Mouse (Mus musculus): ENCODE data around the gene Gm13889. TPM values are rescaled to one million over a fixed set of nuclear protein-coding genes. Genes with fewer than 3 reads are reported as not detected.

Gm13889 gene
- total RNA-seq, 4 experiments from 2014 or later: 22.6 to 32.3 (median 30.3) TPM

Other genes starting within 250 kb of the Gm13889 start
- gene Ext2, start 134.6 kb downstream of the Gm13889 start, total RNA-seq (2022): 100 to 1,000 TPM in 3 of 4 experiments, 10 to 100 TPM in 1; 98.9 to 144 (median 104) TPM
- gene Accs, start 107.3 kb downstream of the Gm13889 start, total RNA-seq (2022): 10 to 100 TPM; 11.8 to 20.3 (median 15.2) TPM
- gene Accsl, start 88.0 kb downstream of the Gm13889 start, total RNA-seq (2022): under 1 TPM in 3 of 4 experiments, not detected in 1; 0.25 to 0.49 (median 0.38) TPM
- gene Gm27027, start 39.2 kb upstream of the Gm13889 start, total RNA-seq (2022): under 1 TPM in 1 of 4 experiments, not detected in 3; 0.80 TPM
- 10 to 100 TPM; 29.9 to 57.4 (median 46.2) TPM for gene Alkbh3, start 53.6 kb upstream of the Gm13889 start, total RNA-seq (2022)
- gene Hsd17b12, start 200.8 kb upstream of the Gm13889 start, total RNA-seq (2022): 100 to 1,000 TPM; 138 to 202 (median 172) TPM